Mouse (Mus musculus): ENCODE measurements around the gene Pstk. TPM values are rescaled to one million over a fixed set of nuclear protein-coding genes. Genes with fewer than 3 reads are reported as not detected.
"Not testable (repeated sequence)": the region's sequence is repeated elsewhere in the genome, so short reads cannot be mapped to it uniquely, and the experiment has no call there.

Pstk gene
- polyA plus RNA-seq, 1 experiment from 2014 or later: 42.8 TPM

DNA sequence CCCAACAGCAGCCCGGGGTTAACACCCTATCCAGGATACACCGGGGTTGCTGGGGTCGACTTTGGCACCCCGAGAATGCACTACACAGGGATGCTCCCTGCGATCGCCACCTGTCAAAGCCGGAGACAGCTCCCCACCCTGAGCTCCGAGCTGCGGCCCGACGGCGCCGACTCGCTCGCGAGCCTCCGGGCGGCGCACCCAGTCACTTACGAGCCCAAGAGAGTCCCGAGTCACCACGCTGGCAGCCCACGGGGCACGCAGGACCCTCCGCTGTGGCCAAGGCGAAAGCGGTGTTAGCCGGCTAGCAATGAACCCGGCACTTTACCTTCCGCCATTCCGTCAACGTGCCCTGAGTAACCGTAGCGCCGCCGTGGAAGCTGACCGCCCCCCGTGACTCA is 39.0 kb downstream of the Pstk start:
- Histone ChIP-seq H3K4me1 (ENCODE audit: control insufficient read depth, insufficient read depth, low read length) (peaks cover 21% of the 10 kb centered on the region), H3K9ac (replicated peaks; ENCODE audit: low read length) (peak overlapping the region; percentile 94), H3K36me3 (ENCODE audit: control insufficient read depth, insufficient read depth, low read length) (no peaks in the 10 kb centered on the region), H3K27me3 (ENCODE audit: control insufficient read depth, insufficient read depth, low read length) (no peaks in the 10 kb centered on the region), H3K9me3 (ENCODE audit: control insufficient read depth, low read length) (no peaks in the 10 kb centered on the region), H3K4me2 (ENCODE audit: low read length) (peak overlapping the region; percentile 87), H3K4me3 (replicated peaks; ENCODE audit: low read depth, low read length) (peak overlapping the region; percentile 94), H3K27ac (replicated peaks; ENCODE audit: low read depth, low read length) (peak overlapping the region; percentile 86)
- WGBS: under 1% methylated on average over 38 of the region's 38 CpGs
- DNase-seq (peak; percentile 52), ATAC-seq (ENCODE audit: low FRiP score, low TSS enrichment) (peak; percentile 66)

DNA sequence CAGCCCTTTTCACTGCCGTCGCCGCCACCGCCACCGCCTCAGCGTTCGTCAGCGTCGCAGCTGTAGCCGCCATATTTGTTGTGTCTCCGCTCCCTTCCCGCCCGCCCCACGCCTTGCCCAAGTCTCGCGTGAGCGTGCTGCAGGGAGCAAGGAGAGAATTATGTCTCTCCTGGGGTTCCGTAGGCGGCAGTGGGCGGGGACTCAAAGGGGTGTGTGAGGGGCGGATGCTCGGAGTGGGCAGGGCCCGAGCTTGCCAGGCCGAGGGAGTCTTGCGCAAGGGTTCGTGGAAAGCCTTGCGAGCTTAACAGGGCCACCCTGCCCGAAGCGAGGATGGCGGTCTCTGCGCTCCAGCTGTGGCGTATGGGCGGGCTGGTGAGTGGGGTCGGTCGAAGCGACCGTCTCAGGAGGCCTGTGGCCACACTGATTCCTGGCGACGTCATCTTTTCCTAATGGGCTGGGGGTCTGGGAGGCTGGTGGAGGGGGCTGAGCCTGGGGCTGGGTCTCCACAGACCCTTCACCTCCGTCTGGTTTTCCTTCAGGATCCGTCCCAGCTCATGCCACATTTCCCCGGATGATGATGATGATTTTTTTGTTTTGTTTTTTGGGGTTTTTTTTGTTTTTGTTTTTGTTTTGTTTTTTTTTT is 39.6 kb downstream of the Pstk start, which contains the start of the genes Ikzf5 and Acadsb:
TSS of gene Ikzf5 (minus strand) at position 106 of the 643 bp plus-strand sequence.
TSS of gene Acadsb (plus strand) at position 186 of the 643 bp plus-strand sequence.
- under 1% methylated on average over 42 of the region's 42 CpGs for WGBS
- H3K27me3 ChIP-seq (ENCODE audit: control insufficient read depth, insufficient read depth, low read length): no peaks in the 10 kb centered on the region
- peak within 1 kb of the TSS; percentile 86 for H3K27ac ChIP-seq (replicated peaks; ENCODE audit: low read depth, low read length)
- peak; percentile 97 for ATAC-seq (ENCODE audit: low FRiP score, low TSS enrichment)
- peak within 1 kb of the TSS; percentile 87 for H3K4me2 ChIP-seq (ENCODE audit: low read length)
- peaks cover 21% of the 10 kb centered on the region for H3K4me1 ChIP-seq (ENCODE audit: control insufficient read depth, insufficient read depth, low read length)
- peak within 1 kb of the TSS; percentile 94 for H3K4me3 ChIP-seq (replicated peaks; ENCODE audit: low read depth, low read length)
- no peaks in the 10 kb centered on the region for H3K9me3 ChIP-seq (ENCODE audit: control insufficient read depth, low read length)
- peak within 1 kb of the TSS; percentile 94 for H3K9ac ChIP-seq (replicated peaks; ENCODE audit: low read length)
- no peaks in the 10 kb centered on the region for H3K36me3 ChIP-seq (ENCODE audit: control insufficient read depth, insufficient read depth, low read length)
- DNase-seq: peak; percentile 98

DNA sequence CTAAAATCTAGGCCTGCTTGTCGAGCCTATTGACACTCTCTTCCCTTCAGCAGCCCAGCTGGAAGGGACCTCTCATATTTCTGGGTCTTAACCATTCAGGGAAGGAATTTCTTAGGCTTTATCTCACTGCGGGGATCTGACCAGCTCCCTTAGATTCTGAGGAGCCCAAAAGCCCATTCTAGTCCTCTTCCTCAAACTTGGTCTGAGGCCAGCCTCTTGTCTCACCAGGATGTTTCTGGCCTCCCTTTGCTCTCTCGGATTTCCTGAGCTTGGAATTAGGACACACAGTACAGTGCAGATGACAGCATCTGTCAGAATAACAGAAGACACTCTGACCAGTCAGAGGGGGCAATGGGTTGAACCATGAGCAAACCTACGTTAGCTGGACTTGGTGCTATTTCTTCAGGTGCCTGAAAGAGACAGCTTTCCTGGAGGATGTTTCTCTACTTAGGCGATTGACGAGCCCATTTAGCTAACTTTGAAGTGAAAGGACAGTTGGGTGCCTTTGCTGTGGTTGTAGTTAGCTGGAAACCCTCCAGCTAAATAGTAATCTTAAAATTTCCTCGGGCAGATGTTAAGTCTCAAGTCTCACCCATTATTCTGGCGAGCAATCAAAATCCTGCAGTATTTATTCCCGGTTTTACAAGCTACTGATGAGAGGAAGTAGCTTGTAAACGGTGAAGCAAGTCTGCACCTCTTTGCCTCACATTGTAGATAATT is 40.4 kb downstream of the Pstk start:
- 66% methylated on average over 10 of the region's 10 CpGs for WGBS
- H3K27ac ChIP-seq (replicated peaks; ENCODE audit: low read depth, low read length): no peak overlapping the region
- ATAC-seq (ENCODE audit: low FRiP score, low TSS enrichment) (no peak), DNase-seq (peak; percentile 7)
- no peaks in the 10 kb centered on the region for H3K27me3 ChIP-seq (ENCODE audit: control insufficient read depth, insufficient read depth, low read length)
- no peaks in the 10 kb centered on the region for H3K36me3 ChIP-seq (ENCODE audit: control insufficient read depth, insufficient read depth, low read length)
- no peaks in the 10 kb centered on the region for H3K9me3 ChIP-seq (ENCODE audit: control insufficient read depth, low read length)
- peaks cover 21% of the 10 kb centered on the region for H3K4me1 ChIP-seq (ENCODE audit: control insufficient read depth, insufficient read depth, low read length)
- H3K4me3 ChIP-seq (replicated peaks; ENCODE audit: low read depth, low read length): peak overlapping the region; percentile 94
- peak overlapping the region; percentile 94 for H3K9ac ChIP-seq (replicated peaks; ENCODE audit: low read length)
- H3K4me2 ChIP-seq (ENCODE audit: low read length): peak overlapping the region; percentile 87

DNA sequence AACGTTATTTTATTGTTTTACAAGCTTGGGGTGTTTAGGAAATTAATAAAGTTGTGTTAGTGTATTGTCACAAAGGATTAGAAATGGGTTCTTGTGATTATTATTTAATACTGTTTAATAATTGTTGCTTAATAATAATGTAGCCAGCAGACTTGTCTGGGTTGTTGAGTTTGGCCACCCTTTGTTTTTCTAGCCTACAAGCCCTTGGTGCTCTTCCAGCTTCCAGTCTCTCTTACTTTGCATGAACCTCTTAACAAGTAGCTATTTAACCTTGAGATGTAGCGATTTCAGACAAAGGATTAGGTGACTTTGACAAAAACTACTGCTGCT is 41.0 kb downstream of the Pstk start:
- Histone ChIP-seq H3K4me2 (ENCODE audit: low read length) (peak overlapping the region; percentile 87), H3K4me1 (ENCODE audit: control insufficient read depth, insufficient read depth, low read length) (peaks cover 21% of the 10 kb centered on the region), H3K27ac (replicated peaks; ENCODE audit: low read depth, low read length) (no peak overlapping the region), H3K9me3 (ENCODE audit: control insufficient read depth, low read length) (no peaks in the 10 kb centered on the region), H3K9ac (replicated peaks; ENCODE audit: low read length) (no peak overlapping the region), H3K36me3 (ENCODE audit: control insufficient read depth, insufficient read depth, low read length) (no peaks in the 10 kb centered on the region), H3K27me3 (ENCODE audit: control insufficient read depth, insufficient read depth, low read length) (no peaks in the 10 kb centered on the region), H3K4me3 (replicated peaks; ENCODE audit: low read depth, low read length) (peak overlapping the region; percentile 94; the same call in 1 of the 2 replicates)
- ATAC-seq (ENCODE audit: low FRiP score, low TSS enrichment) (no peak), DNase-seq (no peak)
- 73% methylated on average over 2 of the region's 2 CpGs for WGBS

DNA sequence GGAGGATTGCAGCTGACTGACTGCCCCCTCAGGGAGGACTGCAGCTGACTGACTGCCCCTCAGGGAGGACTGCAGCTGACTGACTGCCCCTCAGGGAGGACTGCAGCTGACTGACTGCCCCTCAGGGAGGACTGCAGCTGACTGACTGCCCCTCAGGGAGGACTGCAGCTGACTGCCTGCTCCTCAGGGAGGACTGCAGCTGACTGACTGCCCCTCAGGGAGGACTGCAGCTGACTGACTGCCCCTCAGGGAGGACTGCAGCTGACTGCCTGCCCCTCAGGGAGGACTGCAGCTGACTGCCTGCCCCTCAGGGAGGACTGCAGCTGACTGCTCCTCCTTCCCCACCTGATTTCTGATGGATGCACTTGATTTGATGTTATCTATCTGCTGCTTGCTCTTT is 45.8 kb downstream of the Pstk start:
- H3K9ac ChIP-seq (replicated peaks; ENCODE audit: low read length); H3K36me3 ChIP-seq (ENCODE audit: control insufficient read depth, insufficient read depth, low read length); H3K4me3 ChIP-seq (replicated peaks; ENCODE audit: low read depth, low read length); H3K4me1 ChIP-seq (ENCODE audit: control insufficient read depth, insufficient read depth, low read length); ATAC-seq (ENCODE audit: low FRiP score, low TSS enrichment); H3K9me3 ChIP-seq (ENCODE audit: control insufficient read depth, low read length); H3K4me2 ChIP-seq (ENCODE audit: low read length); H3K27ac ChIP-seq (replicated peaks; ENCODE audit: low read depth, low read length); DNase-seq; H3K27me3 ChIP-seq (ENCODE audit: control insufficient read depth, insufficient read depth, low read length): not testable (repeated sequence)

DNA sequence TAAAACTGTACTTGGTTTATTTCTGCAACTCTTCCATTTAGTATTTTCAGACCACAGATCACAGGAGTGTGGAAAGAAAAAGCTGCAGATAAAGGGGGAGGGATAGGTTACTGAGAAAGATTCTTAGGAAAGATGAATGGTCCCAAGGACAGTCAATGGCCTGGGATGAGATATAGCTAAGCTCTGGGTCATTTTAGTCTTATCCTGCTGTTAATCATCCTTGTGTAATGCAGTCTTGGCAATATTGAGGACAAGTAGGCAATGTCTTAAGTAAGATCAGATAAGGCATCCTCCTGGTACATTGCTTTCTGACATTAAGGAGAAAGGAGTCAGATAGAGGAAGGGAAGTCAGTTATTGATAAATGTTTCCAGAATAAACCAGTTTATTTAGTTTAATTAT is 46.7 kb downstream of the Pstk start:
- Histone ChIP-seq H3K4me3 (replicated peaks; ENCODE audit: low read depth, low read length) (no peak overlapping the region), H3K9ac (replicated peaks; ENCODE audit: low read length) (no peak overlapping the region), H3K36me3 (ENCODE audit: control insufficient read depth, insufficient read depth, low read length) (no peaks in the 10 kb centered on the region), H3K4me2 (ENCODE audit: low read length) (no peak overlapping the region), H3K9me3 (ENCODE audit: control insufficient read depth, low read length) (no peaks in the 10 kb centered on the region), H3K27ac (replicated peaks; ENCODE audit: low read depth, low read length) (no peak overlapping the region), H3K4me1 (ENCODE audit: control insufficient read depth, insufficient read depth, low read length) (no peaks in the 10 kb centered on the region), H3K27me3 (ENCODE audit: control insufficient read depth, insufficient read depth, low read length) (no peaks in the 10 kb centered on the region)
- ATAC-seq (ENCODE audit: low FRiP score, low TSS enrichment): no peak
- DNase-seq: no peak

DNA sequence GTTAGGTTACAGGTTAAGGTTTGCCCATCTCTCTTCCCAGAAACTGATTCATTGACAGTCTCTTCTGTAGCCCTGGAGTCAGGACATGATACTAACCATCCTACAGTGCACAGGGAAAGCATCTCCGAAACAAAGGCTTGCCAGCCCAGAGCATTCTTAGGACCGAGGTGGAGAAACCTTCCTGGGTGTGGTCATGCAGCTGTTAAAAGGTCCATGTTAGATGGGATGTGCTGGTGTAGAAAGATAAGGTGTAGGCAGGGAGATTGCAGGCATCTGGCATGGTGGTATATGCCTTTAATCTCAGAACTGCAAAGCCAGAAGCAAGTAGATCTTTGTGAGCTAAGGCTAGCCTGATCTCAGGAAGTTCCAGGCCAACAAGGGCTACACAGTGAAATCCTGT is 54.0 kb downstream of the Pstk start:
- no peak overlapping the region for H3K4me2 ChIP-seq (ENCODE audit: low read length)
- no peak for ATAC-seq (ENCODE audit: low FRiP score, low TSS enrichment)
- H3K36me3 ChIP-seq (ENCODE audit: control insufficient read depth, insufficient read depth, low read length): peaks cover 37% of the 10 kb centered on the region
- H3K27ac ChIP-seq (replicated peaks; ENCODE audit: low read depth, low read length): no peak overlapping the region
- H3K9ac ChIP-seq (replicated peaks; ENCODE audit: low read length): no peak overlapping the region
- no peak overlapping the region for H3K4me3 ChIP-seq (replicated peaks; ENCODE audit: low read depth, low read length)
- H3K4me1 ChIP-seq (ENCODE audit: control insufficient read depth, insufficient read depth, low read length): no peaks in the 10 kb centered on the region
- H3K9me3 ChIP-seq (ENCODE audit: control insufficient read depth, low read length): no peaks in the 10 kb centered on the region
- no peak for DNase-seq
- WGBS: 91% methylated on average over 2 of the region's 2 CpGs
- H3K27me3 ChIP-seq (ENCODE audit: control insufficient read depth, insufficient read depth, low read length): no peaks in the 10 kb centered on the region

DNA sequence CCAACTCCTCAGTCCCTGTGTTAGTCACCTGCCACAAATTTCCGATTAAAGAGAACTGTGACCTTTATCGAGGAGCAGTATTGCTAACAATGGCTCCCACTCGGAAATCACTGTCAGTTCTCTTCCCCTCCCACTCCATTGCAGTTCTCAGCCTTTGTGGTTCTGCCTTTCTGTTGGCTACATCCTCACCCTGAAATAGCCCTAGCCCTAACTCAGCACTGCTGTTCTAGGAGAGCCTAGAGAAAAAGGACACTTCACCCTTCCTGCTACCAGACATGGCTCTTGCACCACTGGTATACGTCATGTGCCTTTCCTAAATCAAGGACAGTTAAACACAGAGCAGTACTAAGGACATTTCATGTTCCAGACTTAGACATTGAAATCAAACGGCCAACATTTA is 56.4 kb downstream of the Pstk start:
- H3K9ac ChIP-seq (replicated peaks; ENCODE audit: low read length): no peak overlapping the region
- DNase-seq: no peak
- H3K27me3 ChIP-seq (ENCODE audit: control insufficient read depth, insufficient read depth, low read length): no peaks in the 10 kb centered on the region
- no peak for ATAC-seq (ENCODE audit: low FRiP score, low TSS enrichment)
- H3K4me3 ChIP-seq (replicated peaks; ENCODE audit: low read depth, low read length): no peak overlapping the region
- H3K4me2 ChIP-seq (ENCODE audit: low read length): no peak overlapping the region
- H3K4me1 ChIP-seq (ENCODE audit: control insufficient read depth, insufficient read depth, low read length): no peaks in the 10 kb centered on the region
- H3K36me3 ChIP-seq (ENCODE audit: control insufficient read depth, insufficient read depth, low read length): peaks cover 55% of the 10 kb centered on the region
- 87% methylated on average over 5 of the region's 5 CpGs for WGBS
- no peak overlapping the region for H3K27ac ChIP-seq (replicated peaks; ENCODE audit: low read depth, low read length)
- H3K9me3 ChIP-seq (ENCODE audit: control insufficient read depth, low read length): 0 out of 2 replicates have a peak, but pooled peaks cover 2% of the 10 kb centered on the region

DNA sequence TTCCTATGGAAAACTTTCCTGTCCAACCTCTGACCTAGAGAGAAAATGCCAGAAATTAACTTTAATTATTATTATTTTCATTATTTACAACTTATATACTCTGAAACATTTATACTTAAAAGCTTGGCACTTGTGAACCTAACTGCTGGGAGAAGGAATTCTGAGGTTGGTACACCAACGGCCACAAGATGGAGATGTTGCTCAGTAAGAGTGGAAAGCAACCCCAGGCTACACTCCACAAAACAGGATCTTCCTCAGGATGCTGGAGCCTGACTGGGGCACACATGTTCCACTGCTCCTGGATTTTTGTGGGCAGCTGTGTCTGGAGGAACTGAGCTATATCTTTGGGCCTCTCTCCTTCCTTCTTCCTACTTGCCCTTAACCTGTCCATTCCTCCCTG is 61.3 kb downstream of the Pstk start:
- no peak overlapping the region for H3K4me3 ChIP-seq (replicated peaks; ENCODE audit: low read depth, low read length)
- peak; percentile 84 for DNase-seq
- H3K4me1 ChIP-seq (ENCODE audit: control insufficient read depth, insufficient read depth, low read length): no peaks in the 10 kb centered on the region
- H3K36me3 ChIP-seq (ENCODE audit: control insufficient read depth, insufficient read depth, low read length): peaks cover 63% of the 10 kb centered on the region
- H3K4me2 ChIP-seq (ENCODE audit: low read length): no peak overlapping the region
- no peak overlapping the region for H3K27ac ChIP-seq (replicated peaks; ENCODE audit: low read depth, low read length)
- ATAC-seq (ENCODE audit: low FRiP score, low TSS enrichment): no peak
- no peak overlapping the region for H3K9ac ChIP-seq (replicated peaks; ENCODE audit: low read length)
- H3K9me3 ChIP-seq (ENCODE audit: control insufficient read depth, low read length): 0 out of 2 replicates have a peak, but pooled peaks cover 2% of the 10 kb centered on the region
- H3K27me3 ChIP-seq (ENCODE audit: control insufficient read depth, insufficient read depth, low read length): no peaks in the 10 kb centered on the region
- WGBS: 17% methylated on average over 1 of the region's 1 CpGs
